Mouse (Mus musculus): ENCODE results near the gene 4930519P11Rik.

DNA sequence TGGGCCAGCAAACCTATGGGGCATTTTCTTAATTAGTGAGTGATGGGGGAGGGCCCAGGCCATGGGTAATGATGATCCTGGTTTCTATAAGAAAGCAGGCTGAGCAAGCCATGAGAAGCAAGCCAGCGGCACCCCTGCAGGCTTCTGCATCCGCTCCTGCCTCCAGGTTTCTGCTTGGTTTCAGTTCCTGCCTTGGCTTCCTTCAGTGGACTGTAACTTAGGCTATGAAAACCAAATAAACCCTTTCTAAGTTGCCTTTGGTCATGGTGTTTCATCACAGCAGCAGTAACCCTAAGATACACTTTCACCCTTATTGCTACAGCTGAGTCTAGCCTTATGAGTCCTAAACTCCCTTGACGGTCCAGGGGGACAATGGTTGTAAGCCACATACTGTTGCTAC is 15.8 kb downstream of the 4930519P11Rik start:
- TF ChIP-seq CTCF (IDR thresholded peaks at IDR 0.05; ENCODE audit: low read depth): no peak
- TF ChIP-seq EP300 (IDR thresholded peaks at IDR 0.05; ENCODE audit: low read depth): no peak
